In the genomic region with DNA sequence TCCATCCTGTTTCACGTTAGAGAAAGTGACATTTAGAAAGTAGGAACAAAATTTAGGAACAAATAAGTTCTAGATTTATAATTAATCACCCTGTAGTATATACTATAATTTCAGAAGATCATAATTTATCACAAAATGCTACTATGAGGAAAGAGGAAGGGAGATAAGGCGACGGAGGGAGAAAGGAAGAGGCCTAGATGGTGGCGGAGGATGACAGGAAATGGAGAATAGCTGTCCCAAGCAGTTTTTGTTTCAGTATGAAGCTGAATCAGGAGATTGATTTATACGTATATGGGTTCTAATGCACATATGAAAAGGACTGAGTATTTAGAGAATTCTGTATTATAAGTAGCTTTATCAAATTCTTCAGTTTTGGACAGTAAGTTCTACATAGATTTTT, we compare ENCODE assay signal across 14 mouse cellular contexts.
"Had no signal": no experiment of that assay in that cellular context is flagged by ENCODE, and none has a peak within 500 bp of the region (broad histone marks: within the 10 kb centered on the region; RNA-seq: fewer than 3 reads in every experiment).

No protein-coding gene starts in this region.

- H3K9me3 ChIP-seq: limb, embryonic 10.5 days; liver, embryonic 13.5 days; lung, embryonic 15.5 days; midbrain, embryonic 12.5 days; neural tube, embryonic 13.5 days; stomach, embryonic 15.5 days had no signal

- H3K4me1 ChIP-seq: limb, embryonic 10.5 days; lung, embryonic 15.5 days; midbrain, embryonic 12.5 days; neural tube, embryonic 13.5 days; stomach, embryonic 15.5 days had no signal

- H3K9ac ChIP-seq: liver, embryonic 13.5 days; liver, postnatal 0 days; lung, embryonic 15.5 days; midbrain, embryonic 12.5 days; neural tube, embryonic 13.5 days; stomach, embryonic 15.5 days had no signal

- DNase-seq: kidney, postnatal 10 days; kidney, postnatal 4 days; liver, embryonic 13.5 days; liver, postnatal 0 days; retina, postnatal 1 day; right cerebral cortex, postnatal 14 days; thymus, postnatal 36 days had no signal

- H3K27ac ChIP-seq: layer of hippocampus, adult 2 months; limb, embryonic 10.5 days; liver, embryonic 13.5 days; lung, embryonic 15.5 days; midbrain, embryonic 12.5 days; neural tube, embryonic 13.5 days; stomach, embryonic 15.5 days had no signal

- H3K4me3 ChIP-seq: layer of hippocampus, adult 2 months; limb, embryonic 10.5 days; liver, embryonic 13.5 days; lung, embryonic 15.5 days; midbrain, embryonic 12.5 days; neural tube, embryonic 13.5 days; stomach, embryonic 15.5 days had no signal

- H3K27me3 ChIP-seq: liver, embryonic 13.5 days; lung, embryonic 15.5 days; midbrain, embryonic 12.5 days; neural tube, embryonic 13.5 days; stomach, embryonic 15.5 days had no signal

- ATAC-seq: liver, postnatal 0 days; midbrain, embryonic 16.5 days had no signal

- H3K36me3 ChIP-seq: limb, embryonic 10.5 days; liver, embryonic 13.5 days; lung, embryonic 15.5 days; midbrain, embryonic 12.5 days; neural tube, embryonic 13.5 days; stomach, embryonic 15.5 days had no signal
